Mouse (Mus musculus): ENCODE results near the gene Eps8. TPM values are rescaled to one million over a fixed set of nuclear protein-coding genes. Genes with fewer than 3 reads are reported as not detected.

Gene Eps8
- polyA plus RNA-seq, 1 experiment from 2014 or later, result 14.2 TPM

DNA sequence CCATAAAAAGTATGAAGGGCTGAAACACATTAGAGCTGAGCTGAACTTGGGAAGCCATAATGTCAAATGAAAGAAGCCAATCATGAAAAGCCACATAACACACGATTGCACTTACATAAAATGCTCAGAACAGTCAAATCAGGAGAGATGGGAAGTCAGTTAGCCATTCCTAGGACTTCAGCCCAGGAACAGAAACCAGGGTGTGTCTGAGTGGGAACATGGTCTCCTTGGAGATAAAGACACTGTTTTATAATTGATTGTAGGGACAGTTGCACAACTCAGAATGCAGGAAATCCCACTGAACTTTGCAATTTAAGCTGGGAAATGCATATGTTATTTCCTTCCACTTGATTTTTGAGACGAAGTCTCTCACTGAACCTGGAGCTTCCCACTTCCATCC is 28.0 kb upstream of the Eps8 start:
- Histone ChIP-seq H3K27me3 (no peaks in the 10 kb centered on the region), H3K9ac (replicated peaks) (no peak overlapping the region), H3K27ac (replicated peaks) (no peak overlapping the region), H3K4me1 (no peaks in the 10 kb centered on the region), H3K36me3 (no peaks in the 10 kb centered on the region), H3K4me2 (replicated peaks) (no peak overlapping the region), H3K4me3 (no peak overlapping the region), H3K9me3 (no peaks in the 10 kb centered on the region)
- no peak for ATAC-seq (replicated peaks)
- 89% methylated on average over 2 of the region's 2 CpGs for WGBS

DNA sequence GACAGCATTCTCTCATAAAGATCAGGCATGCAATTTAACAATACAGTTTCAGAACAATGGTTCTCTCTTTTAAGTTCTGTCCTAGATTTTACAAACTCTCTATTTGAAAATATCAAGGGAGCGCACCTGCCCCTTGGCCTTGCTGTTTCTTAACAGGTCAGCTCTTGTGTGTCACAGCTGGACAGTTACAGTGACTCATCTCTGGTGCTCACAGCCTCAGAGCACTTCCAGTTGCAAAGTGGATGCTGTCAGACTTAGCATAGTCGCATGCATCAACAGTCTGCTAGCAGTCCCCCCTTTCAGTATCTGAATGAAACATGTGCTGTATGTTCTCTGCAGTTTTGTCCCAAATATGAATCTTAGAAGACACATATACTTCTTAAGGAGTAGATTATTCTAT is 26.3 kb upstream of the Eps8 start:
- H3K4me2 ChIP-seq (replicated peaks), result no peak overlapping the region
- H3K9ac ChIP-seq (replicated peaks), result no peak overlapping the region
- H3K4me3 ChIP-seq, result no peak overlapping the region
- H3K27ac ChIP-seq (replicated peaks), result no peak overlapping the region
- no peak for ATAC-seq (replicated peaks)
- H3K36me3 ChIP-seq, result no peaks in the 10 kb centered on the region
- H3K27me3 ChIP-seq, result no peaks in the 10 kb centered on the region
- WGBS, result 93% methylated on average over 2 of the region's 2 CpGs
- no peaks in the 10 kb centered on the region for H3K9me3 ChIP-seq
- no peaks in the 10 kb centered on the region for H3K4me1 ChIP-seq

DNA sequence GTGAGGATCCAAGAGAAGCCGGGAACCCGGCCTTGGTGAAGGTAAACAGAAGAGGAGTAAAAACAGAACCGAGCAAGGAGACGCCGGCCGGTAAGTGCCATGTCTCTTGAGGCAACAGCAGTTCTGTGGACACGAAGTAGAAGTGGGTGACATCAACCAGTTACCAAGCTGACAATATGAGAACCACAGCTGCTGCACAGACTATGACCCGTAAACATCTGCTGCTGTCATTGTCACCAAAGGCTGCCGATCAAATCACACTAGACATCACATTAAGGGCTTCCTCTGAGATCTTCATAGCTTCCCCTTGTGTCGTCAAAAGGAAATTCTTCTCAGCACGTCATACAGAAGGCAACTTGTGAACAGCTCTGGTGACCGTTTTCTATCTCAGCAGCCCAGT is 21.9 kb upstream of the Eps8 start:
- no peak overlapping the region for H3K27ac ChIP-seq (replicated peaks)
- H3K9ac ChIP-seq (replicated peaks), result no peak overlapping the region
- H3K36me3 ChIP-seq, result no peaks in the 10 kb centered on the region
- no peaks in the 10 kb centered on the region for H3K9me3 ChIP-seq
- 94% methylated on average over 12 of the region's 12 CpGs for WGBS
- H3K4me2 ChIP-seq (replicated peaks), result no peak overlapping the region
- no peak for ATAC-seq (replicated peaks)
- H3K4me3 ChIP-seq, result no peak overlapping the region
- H3K4me1 ChIP-seq, result no peaks in the 10 kb centered on the region
- H3K27me3 ChIP-seq, result no peaks in the 10 kb centered on the region

DNA sequence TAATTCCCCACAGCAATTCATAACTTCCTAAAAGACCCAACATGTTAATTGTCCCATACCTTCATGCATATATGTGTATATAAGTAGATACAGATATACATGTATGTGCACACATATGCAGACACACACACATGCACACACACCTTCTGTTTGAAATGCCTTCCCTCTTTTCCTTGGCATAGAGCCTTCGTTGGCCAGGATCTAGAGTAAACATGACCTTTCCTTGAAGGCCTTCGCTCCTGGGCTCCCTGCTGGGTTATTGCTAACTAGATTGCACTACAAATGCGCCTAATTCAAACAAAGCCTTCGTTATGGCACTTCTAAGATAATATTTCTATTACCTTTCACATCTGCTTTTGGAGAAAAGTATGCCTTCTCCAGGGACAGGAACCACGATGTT is 20.9 kb upstream of the Eps8 start:
- Histone ChIP-seq H3K27me3 (no peaks in the 10 kb centered on the region), H3K4me2 (replicated peaks) (no peak overlapping the region), H3K4me3 (no peak overlapping the region), H3K9ac (replicated peaks) (no peak overlapping the region), H3K9me3 (no peaks in the 10 kb centered on the region), H3K27ac (replicated peaks) (no peak overlapping the region), H3K36me3 (no peaks in the 10 kb centered on the region), H3K4me1 (no peaks in the 10 kb centered on the region)
- WGBS, result 72% methylated on average over 5 of the region's 5 CpGs
- no peak for ATAC-seq (replicated peaks)

DNA sequence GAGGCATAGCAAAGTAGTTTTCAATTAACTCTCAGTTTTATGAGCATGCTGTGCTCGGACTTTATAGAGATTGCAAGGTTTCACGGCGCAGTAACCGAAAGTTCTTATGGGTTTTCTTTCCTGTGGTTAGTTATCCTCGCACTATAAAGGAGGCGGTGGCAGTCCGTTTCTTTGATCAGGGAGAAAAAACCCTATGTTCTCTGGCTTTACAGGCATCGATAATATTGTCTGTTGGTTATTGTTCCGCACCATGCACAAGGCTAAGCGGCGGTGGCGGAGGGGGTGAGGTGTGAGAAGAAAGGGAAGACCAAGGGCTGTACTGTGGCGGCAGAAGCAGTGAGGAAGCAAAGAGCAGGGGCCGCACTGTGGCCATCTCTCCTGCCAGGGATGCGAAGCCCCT is 18.6 kb upstream of the Eps8 start:
- H3K4me1 ChIP-seq, result no peaks in the 10 kb centered on the region
- no peak for ATAC-seq (replicated peaks)
- H3K9ac ChIP-seq (replicated peaks), result no peak overlapping the region
- H3K9me3 ChIP-seq, result no peaks in the 10 kb centered on the region
- H3K27ac ChIP-seq (replicated peaks), result no peak overlapping the region
- H3K4me2 ChIP-seq (replicated peaks), result no peak overlapping the region
- no peak overlapping the region for H3K4me3 ChIP-seq
- H3K27me3 ChIP-seq, result no peaks in the 10 kb centered on the region
- no peaks in the 10 kb centered on the region for H3K36me3 ChIP-seq
- 62% methylated on average over 15 of the region's 15 CpGs for WGBS

DNA sequence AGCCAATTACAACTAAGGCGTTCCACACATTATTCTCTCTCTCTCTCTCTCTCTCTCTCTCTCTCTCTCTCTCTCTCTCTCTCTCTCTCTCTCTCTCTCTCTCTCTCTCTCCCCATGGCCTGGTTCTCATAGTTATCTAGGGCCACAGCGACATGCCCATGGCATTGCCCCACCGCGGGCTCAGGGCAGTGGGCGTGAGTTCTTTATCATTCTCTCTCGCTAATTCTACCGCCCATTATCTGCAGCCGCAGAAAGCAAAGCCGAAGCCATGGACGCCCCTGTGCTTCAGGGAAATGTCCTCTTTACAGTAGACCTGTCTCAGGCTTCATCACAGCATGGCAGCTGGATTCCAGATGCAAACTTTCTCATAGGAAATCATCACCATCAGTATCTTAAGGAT is 16.9 kb upstream of the Eps8 start:
- Histone ChIP-seq H3K9me3 (no peaks in the 10 kb centered on the region), H3K36me3 (no peaks in the 10 kb centered on the region), H3K4me1 (no peaks in the 10 kb centered on the region), H3K9ac (replicated peaks) (no peak overlapping the region), H3K27ac (replicated peaks) (no peak overlapping the region), H3K4me3 (no peak overlapping the region), H3K27me3 (no peaks in the 10 kb centered on the region), H3K4me2 (replicated peaks) (no peak overlapping the region)
- ATAC-seq (replicated peaks), result no peak
- 85% methylated on average over 10 of the region's 10 CpGs for WGBS

DNA sequence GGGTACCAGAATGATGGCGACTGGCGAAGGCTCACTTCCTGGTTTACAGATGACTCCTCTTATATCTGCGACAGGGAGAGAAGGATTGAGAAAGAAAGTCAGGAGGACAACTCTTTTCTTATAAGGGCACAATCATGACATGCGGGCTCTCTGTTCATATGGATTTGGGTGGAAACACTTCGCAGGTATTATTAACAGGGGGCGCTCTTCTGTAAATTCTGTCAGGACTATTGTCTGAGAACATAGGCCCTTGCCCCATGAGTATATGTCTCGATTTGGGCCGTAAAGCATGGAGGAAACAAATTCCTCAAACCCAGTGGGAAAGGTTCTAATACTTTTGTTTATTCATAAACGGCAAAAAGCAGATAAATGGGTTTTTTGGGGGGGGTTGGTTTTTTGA is 16.1 kb upstream of the Eps8 start:
- Histone ChIP-seq H3K27me3 (no peaks in the 10 kb centered on the region), H3K4me3 (no peak overlapping the region), H3K4me1 (no peaks in the 10 kb centered on the region), H3K9ac (replicated peaks) (no peak overlapping the region), H3K27ac (replicated peaks) (no peak overlapping the region), H3K4me2 (replicated peaks) (no peak overlapping the region), H3K9me3 (no peaks in the 10 kb centered on the region), H3K36me3 (no peaks in the 10 kb centered on the region)
- no peak for ATAC-seq (replicated peaks)
- WGBS, result 94% methylated on average over 9 of the region's 9 CpGs

DNA sequence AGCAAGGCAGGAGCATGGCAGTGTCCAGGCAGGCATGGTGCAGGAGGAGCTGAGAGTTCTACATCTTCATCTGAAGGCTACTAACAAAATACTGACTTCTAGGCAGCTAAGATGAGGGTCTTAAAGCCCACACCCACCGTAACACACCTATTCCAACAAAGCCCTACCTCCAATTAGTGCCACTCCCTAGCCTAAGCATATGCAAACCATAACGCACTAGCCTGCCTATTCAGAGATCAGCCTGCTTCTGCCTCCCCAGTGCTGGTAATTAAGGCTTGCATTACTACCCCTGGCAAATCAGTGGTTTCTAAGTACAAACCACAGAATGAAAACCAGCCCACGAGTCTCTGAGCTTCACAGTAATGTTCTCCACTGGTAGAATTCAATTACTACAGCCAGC is 15.2 kb upstream of the Eps8 start:
- H3K36me3 ChIP-seq, result no peaks in the 10 kb centered on the region
- ATAC-seq (replicated peaks), result no peak
- H3K4me2 ChIP-seq (replicated peaks), result no peak overlapping the region
- H3K9me3 ChIP-seq, result no peaks in the 10 kb centered on the region
- 92% methylated on average over 3 of the region's 3 CpGs for WGBS
- no peaks in the 10 kb centered on the region for H3K4me1 ChIP-seq
- H3K27me3 ChIP-seq, result no peaks in the 10 kb centered on the region
- no peak overlapping the region for H3K9ac ChIP-seq (replicated peaks)
- no peak overlapping the region for H3K4me3 ChIP-seq
- H3K27ac ChIP-seq (replicated peaks), result no peak overlapping the region

DNA sequence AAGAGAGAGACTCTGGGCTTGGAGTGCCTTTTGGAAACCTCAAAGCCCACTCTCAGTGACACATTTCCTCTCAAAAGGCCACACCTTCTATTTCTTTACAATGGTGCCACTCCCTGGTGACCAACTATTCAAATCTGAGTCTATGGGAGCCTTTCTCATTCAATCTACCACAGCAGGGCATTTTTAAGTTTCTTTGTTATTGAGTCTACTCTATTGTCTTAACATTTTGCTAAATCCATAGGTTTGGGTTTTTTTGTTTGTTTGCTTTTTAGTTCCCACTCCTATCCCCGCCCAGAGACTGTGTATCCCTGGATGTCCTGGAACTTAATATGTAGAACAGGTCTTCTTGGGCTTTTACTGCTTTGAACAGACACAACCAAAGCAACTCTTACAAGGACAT is 14.8 kb upstream of the Eps8 start:
- ATAC-seq (replicated peaks), result no peak
- Histone ChIP-seq H3K4me3 (no peak overlapping the region), H3K27ac (replicated peaks) (no peak overlapping the region), H3K9ac (replicated peaks) (no peak overlapping the region), H3K27me3 (no peaks in the 10 kb centered on the region), H3K4me2 (replicated peaks) (no peak overlapping the region), H3K4me1 (no peaks in the 10 kb centered on the region), H3K36me3 (no peaks in the 10 kb centered on the region), H3K9me3 (no peaks in the 10 kb centered on the region)
- WGBS, result 92% methylated on average over 1 of the region's 1 CpGs

DNA sequence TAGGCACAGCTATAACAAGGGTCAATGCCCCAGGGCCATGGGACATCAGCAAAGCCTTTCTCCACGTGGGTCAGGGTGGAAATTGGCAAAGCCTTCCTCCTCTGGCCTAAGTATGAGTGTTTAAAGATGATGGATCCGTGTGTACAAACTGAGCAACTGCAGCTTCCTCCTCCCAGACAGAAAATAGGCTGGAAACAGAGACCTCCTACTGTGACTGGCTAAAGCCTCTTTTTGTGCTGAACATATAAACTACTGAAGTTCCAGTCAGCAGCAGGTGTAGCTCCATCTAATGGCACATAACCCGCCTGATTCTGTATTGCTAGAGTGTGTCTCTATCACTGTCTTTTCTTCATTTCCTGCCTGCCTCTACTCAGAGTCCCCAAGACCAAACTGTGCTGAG is 13.7 kb upstream of the Eps8 start:
- H3K27ac ChIP-seq (replicated peaks), result no peak overlapping the region
- H3K27me3 ChIP-seq, result no peaks in the 10 kb centered on the region
- no peak for ATAC-seq (replicated peaks)
- WGBS, result 60% methylated on average over 3 of the region's 3 CpGs
- no peaks in the 10 kb centered on the region for H3K36me3 ChIP-seq
- no peak overlapping the region for H3K4me3 ChIP-seq
- H3K9me3 ChIP-seq, result no peaks in the 10 kb centered on the region
- H3K4me1 ChIP-seq, result no peaks in the 10 kb centered on the region
- no peak overlapping the region for H3K9ac ChIP-seq (replicated peaks)
- H3K4me2 ChIP-seq (replicated peaks), result no peak overlapping the region

DNA sequence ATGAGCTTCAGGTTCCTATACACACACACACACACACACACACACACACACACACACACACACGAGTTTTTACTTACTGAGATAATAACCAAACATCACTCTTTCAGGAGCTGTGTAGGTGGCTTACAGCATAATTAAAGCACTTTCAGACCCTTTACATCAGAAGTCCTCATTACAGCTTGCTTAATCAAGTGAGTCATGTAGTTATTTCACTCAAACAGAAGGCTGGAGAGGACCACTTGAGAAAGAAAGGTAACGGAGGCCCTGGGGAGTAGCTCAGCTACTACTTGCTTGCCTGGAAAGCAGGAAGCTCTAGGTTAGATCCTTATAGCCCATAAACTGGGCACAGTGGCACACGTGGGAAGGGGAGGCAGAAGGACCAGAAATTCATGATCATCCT is 13.0 kb upstream of the Eps8 start:
- Histone ChIP-seq H3K27ac (replicated peaks) (no peak overlapping the region), H3K9ac (replicated peaks) (no peak overlapping the region), H3K27me3 (no peaks in the 10 kb centered on the region), H3K36me3 (no peaks in the 10 kb centered on the region), H3K9me3 (no peaks in the 10 kb centered on the region), H3K4me3 (no peak overlapping the region), H3K4me2 (replicated peaks) (no peak overlapping the region), H3K4me1 (no peaks in the 10 kb centered on the region)
- ATAC-seq (replicated peaks), result no peak
- WGBS, result 64% methylated on average over 3 of the region's 3 CpGs

DNA sequence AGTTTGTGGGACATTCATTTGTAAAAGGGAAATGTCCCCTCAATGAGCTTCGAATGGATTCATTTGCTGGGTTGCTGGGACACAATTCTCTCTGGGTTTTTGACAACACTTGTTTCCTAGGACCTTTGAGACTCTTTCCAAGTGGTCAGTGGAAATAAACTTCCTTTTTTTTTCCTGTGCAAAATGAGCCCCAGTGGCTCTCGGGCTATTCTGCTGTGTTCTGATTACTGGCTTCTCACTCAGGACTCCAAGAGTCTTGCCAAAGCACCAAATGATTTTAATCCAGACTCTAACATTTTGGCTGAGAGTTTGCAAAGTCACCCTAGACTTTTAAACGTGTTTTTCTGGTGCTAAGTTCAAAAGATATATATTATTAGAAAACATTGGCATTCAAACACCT is 10.3 kb upstream of the Eps8 start:
- no peak overlapping the region for H3K27ac ChIP-seq (replicated peaks)
- ATAC-seq (replicated peaks), result no peak
- WGBS, result 71% methylated on average over 3 of the region's 3 CpGs
- H3K27me3 ChIP-seq, result no peaks in the 10 kb centered on the region
- H3K9me3 ChIP-seq, result no peaks in the 10 kb centered on the region
- no peak overlapping the region for H3K4me2 ChIP-seq (replicated peaks)
- H3K4me1 ChIP-seq, result no peaks in the 10 kb centered on the region
- no peak overlapping the region for H3K9ac ChIP-seq (replicated peaks)
- H3K4me3 ChIP-seq, result no peak overlapping the region
- H3K36me3 ChIP-seq, result no peaks in the 10 kb centered on the region

DNA sequence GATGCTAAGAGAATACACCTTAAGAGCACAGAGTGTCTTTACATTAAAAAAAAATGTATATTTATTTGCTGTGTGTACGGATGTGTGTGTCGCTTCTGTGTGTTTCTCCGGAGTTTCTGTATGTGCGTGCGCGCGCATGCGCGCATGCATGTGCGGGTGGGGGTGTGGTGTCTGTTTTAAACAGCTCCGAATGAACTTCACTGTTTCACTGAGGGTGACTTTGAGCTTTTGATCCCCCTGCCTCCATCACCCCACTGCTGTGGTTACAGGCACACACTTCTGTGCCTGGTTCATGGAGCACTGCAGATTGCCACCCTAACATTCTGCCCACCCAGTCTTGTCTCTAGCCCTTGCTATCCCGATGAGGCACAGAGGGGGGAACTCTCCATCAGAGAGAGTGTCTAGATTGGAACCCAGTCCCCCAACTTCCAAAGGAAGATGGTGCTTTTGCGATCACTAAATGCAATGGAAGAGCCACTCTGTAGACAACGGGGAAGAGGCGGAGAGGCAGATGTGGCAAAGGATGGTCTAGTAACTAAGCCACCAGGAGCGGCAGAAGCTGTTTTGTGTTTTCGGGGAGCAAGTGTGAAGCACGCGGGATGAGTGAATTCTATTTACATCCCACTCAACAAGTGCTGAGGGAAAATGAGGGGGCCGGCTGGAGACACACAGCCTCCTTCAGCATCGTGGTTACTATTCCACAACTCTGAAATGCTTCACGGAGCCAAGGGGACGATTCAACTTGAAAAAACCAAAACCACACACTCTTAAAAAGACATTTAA is 7.1 kb upstream of the Eps8 start:
- Histone ChIP-seq H3K4me1 (no peaks in the 10 kb centered on the region), H3K9ac (replicated peaks) (no peak overlapping the region), H3K36me3 (no peaks in the 10 kb centered on the region), H3K4me3 (no peak overlapping the region), H3K27me3 (no peaks in the 10 kb centered on the region), H3K4me2 (replicated peaks) (no peak overlapping the region), H3K27ac (replicated peaks) (no peak overlapping the region), H3K9me3 (no peaks in the 10 kb centered on the region)
- WGBS, result 93% methylated on average over 23 of the region's 23 CpGs
- ATAC-seq (replicated peaks), result no peak
